Mouse (Mus musculus) urinary bladder, postnatal 36 days (tissue): Measurements from ENCODE around the gene Cep112.
A peak's percentile ranks its signal among the peaks of the same experiment; 100 is the strongest.

ENCODE experiments used
- DNase-seq, 2 experiments: peaks; one replicate each; pipeline ENCODE4 v3.0.0; 2022; ENCODE audit warnings: low spot score in 2 of 2, mixed read lengths in 1 of 2

Gene Cep112

DNA sequence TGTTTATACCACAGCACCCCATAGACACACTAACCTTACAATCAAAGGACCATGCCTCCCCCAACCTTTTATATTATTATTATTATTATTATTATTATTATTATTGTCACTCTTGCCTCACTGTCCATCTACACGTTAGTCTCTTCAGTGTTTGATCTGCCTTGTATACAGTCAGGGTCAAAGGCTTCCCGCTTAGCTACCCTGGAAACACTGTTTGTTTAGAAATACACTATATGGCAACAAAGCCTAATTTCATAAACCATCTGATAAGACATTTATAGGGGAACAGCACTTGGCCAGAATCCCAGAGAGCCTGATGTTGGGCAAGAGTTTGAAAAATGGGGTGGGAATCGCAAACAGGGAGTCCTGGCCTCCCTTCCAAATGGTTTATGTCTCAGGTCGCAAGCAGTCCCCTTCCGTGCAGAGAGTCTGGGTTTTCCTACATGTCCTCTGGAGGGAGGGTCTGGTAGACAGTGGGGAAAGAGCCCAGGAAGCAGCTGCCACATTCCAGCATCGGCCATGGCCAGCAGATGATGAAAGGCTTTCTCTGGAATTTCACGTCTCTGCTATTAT, 451.7 kb downstream of the Cep112 start:
- DNase-seq = peak; percentile 35 to 65

DNA sequence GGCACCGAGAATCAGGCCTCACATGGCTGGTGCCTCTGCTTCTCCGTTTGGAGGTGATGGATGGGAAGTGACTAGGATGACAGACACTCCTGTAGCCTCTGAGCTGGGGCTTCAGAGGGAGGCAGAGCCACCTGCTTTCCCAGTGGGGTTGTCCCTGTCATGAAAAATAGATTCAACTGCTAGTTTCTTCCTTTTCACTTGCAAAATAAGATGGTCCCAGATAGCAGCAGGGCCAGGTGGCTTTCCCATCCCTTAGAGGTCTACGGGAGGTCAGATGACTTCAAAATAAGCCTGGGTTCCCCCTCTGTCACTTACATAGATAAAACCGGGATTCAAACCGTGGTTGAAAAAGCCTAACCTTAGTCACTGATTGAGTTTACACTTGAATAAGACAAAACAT, 452.5 kb downstream of the Cep112 start:
- no peak for DNase-seq

- peak in 1 of 2 experiments; percentile 39 for DNase-seq
Observed at GRCm38 (mm10) chr11:108880546-108880945, 455.6 kb downstream of the Cep112 start.

DNA sequence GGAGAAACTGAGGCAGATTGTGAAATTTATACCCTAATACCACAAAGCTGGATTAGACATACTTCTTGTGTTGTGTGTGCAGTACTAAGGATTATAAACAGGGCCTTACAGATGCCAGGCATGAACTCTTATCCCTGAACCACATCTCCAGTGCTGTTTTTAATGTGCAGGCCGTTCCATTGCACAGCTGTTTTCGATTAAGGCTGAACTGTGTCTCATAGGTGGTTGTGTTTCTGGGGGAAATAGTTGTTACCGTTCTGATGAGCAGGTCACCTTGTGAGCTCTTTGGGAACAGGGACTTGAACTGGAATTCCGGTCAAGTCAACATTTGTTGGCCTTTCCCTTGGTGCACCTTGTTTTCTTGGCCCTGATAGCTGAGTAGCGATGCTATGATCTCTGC, 456.7 kb downstream of the Cep112 start:
- DNase-seq = no peak

- DNase-seq = no peak
Observed at GRCm38 (mm10) chr11:108885276-108885896, 460.4 kb downstream of the Cep112 start.

DNA sequence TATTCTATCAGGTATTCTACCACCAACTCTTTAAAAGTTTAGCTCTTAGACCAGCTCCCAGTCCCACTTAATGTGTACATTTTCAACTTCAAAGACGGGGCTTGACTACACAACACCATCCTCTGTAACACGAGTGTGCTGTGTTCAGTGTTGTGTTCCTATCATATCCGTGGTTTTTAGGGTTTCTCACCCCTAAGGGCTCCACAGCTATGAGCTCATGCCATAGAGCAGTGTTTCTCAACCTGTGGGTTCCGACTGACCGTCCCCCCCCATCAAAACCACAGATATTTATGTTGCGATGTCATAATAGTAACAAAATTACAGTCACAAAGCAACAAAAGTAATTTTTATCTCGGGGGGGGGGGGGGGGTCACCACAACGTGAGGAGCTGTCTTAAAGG, 461.1 kb downstream of the Cep112 start:
- no peak for DNase-seq

- DNase-seq = no peak
Observed at GRCm38 (mm10) chr11:108889121-108889520, 464.1 kb downstream of the Cep112 start.

GRCm38 (mm10) chr11:108890544-108890943, 465.6 kb downstream of the Cep112 start:
- DNase-seq = no peak

- DNase-seq = peak; percentile 20 to 36
Observed at GRCm38 (mm10) chr11:108891111-108891870, 466.3 kb downstream of the Cep112 start.

- no peak for DNase-seq
Observed at GRCm38 (mm10) chr11:108891871-108892380, 466.9 kb downstream of the Cep112 start.

- no peak for DNase-seq
Observed at GRCm38 (mm10) chr11:108892406-108892805, 467.4 kb downstream of the Cep112 start.

- DNase-seq = no peak
Observed at GRCm38 (mm10) chr11:108893232-108893790, 468.3 kb downstream of the Cep112 start.

GRCm38 (mm10) chr11:108893855-108894510, 469.0 kb downstream of the Cep112 start:
- no peak for DNase-seq

GRCm38 (mm10) chr11:108897034-108897433, 472.0 kb downstream of the Cep112 start:
- DNase-seq = no peak

GRCm38 (mm10) chr11:108898063-108898462, 473.1 kb downstream of the Cep112 start:
- no peak for DNase-seq

DNA sequence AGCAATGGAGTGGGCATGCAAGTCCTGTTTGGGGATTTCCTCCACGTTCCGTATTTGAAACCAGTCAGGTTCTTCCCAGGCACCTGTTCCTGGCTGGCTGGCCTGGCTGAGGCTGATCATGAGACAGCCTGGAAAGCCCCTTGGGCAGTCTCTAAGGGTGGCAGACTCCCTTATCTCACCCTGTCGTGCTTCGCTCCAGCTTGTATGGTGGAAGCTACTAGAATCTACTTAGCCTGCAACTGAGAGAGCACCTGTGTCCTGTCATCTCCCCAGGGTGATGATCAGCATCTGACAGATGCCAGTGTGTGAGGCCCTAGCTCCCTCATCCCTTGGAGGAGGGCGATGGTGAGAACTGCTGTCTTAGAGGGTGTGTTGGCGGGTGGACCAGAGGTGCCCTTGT, 473.5 kb downstream of the Cep112 start:
- DNase-seq = no peak

- peak in 1 of 2 experiments; percentile 35 for DNase-seq
Observed at GRCm38 (mm10) chr11:108900718-108901488, 475.9 kb downstream of the Cep112 start.

DNA sequence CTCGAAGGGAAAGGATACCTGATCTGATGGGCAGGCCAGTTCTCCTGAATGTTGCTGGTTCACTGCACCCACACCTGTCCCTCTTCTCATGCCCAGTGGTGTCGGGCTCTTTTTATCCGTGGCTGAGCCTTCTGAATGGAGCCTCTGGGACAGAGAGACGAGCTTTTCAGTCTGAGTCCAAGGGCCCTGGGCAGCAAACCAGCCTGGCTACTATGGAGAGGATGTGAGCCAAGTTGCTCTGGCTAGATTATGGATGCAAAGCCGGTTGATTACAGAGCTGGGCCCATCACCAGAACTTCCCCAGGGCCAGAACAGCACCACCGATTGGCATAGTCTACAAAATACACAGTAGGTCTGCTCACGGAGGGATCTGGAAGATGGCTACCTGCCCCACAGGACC, 476.7 kb downstream of the Cep112 start:
- DNase-seq = no peak

DNA sequence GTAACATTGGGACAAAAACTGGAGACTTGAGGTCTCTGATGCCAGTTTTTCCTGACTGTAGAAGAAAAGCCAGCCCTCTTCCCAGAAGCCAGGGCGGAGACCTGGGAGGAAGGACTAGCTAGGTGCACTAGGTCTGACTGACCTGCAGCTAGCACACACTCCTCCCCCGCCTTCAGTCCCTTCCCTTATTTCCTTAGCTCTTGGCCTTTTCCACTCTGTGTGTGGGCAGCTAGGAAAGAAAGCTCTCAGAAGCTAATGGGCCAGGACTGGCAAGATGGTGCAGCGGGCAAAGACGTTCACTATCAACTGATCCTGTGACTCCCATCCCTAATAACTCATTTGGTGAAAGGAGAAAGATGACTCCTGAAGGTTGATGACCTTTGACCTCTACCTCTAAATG, 477.3 kb downstream of the Cep112 start:
- DNase-seq = no peak

- no peak for DNase-seq
Observed at GRCm38 (mm10) chr11:108906590-108907254, 481.7 kb downstream of the Cep112 start.
